Mouse (Mus musculus) E14TG2a.4 (cell line): ENCODE measurements around the gene Has1.

Experiments used
- CTCF ChIP-seq: conservative IDR thresholded peaks from 2 replicates; pipeline ENCODE4 v1.5.1; 2014; ENCODE audit warnings: low read length
- POU5F1 ChIP-seq: IDR thresholded peaks from 2 replicates; pipeline ENCODE4 v1.6.1; 2014; ENCODE audit warnings: low read length, borderline replicate concordance

GRCm38 (mm10) chr17:17843534-17844261 lies 11.3 kb downstream of the Has1 start:
- TF ChIP-seq CTCF (no peak), POU5F1 (no peak)
